Mouse (Mus musculus): Measurements from ENCODE around the gene Frem2.

The Frem2 gene

DNA sequence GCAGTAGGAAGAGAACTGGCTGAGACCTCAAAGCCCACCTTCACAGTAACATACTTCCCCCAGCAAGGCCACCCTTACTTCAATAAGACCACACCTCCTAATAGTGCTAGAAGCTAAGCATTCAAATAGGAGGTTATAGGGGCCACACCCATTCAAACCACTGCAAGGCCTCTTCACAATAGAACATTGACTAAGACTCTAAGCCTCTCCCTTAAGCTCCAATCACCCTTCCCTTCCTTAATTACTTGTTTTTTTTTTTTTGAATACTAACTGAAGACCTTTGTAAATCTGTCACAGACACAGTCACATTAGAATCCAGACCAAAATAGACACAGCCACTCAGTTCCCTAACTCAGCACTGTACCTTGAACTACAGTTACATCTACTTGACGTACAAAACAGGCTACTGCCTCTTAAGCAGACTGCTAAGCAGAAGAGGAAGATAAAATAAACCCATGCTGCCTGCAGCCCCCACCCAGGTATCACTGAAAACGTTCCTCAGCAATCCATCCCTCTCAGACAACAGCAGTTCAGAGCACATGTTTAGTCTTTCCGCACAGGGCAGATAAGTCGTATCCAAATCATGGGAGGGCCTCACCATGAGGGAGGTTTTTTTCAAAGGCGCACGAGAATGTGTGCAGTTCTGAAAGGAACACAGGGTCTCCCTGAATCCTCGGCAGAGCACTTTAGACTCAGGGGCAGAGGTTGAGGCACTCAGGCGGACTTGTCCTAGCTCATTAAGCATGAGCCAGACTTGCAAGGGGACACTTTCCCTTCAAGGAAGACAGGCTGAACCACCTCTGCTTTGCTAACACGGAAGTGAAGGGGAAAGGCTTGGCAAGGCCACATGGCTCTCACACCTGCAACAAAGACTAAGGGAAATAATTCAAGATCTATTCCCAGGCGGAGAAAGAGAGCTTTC is 101.9 kb downstream of the Frem2 start:
- no peak for DNase-seq

DNA sequence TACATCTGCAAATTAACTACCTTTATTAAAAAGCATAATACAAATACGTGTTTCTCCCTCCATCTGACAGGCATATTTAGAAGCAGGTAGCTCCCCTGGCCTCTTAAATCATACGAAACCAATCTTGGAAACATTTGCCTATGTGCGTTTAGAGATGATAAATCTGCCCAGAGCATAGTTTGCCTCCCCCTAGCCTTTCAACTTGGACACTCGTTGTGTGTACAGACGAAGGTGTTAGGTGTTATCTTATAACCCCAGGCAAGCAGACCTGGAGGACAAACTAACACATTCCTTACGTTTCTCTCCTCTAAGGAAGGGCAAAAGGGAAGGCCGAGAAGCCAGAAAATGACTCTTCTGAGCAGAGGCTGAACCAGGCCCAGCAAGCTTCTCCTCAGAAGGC is 104.5 kb downstream of the Frem2 start:
- no peak for DNase-seq

DNA sequence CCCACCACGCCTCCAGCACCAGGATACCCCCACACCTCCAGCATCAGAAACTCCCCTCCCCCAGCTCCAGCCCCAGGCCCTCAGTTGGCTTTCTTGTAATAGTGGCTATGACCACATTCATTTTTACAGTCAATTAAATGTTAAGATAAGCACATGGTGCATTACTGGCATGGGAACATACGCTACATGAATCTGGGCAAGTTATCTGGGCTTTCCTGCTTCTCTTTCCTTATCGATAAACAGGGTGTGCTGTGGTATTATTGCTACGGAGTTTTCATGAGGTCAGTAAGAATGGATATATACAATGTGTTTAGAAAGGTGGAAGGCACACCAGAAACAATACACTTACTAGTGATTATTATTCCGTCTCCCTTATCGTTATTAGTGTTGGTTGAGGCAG is 125.1 kb downstream of the Frem2 start:
- no peak for DNase-seq

DNA sequence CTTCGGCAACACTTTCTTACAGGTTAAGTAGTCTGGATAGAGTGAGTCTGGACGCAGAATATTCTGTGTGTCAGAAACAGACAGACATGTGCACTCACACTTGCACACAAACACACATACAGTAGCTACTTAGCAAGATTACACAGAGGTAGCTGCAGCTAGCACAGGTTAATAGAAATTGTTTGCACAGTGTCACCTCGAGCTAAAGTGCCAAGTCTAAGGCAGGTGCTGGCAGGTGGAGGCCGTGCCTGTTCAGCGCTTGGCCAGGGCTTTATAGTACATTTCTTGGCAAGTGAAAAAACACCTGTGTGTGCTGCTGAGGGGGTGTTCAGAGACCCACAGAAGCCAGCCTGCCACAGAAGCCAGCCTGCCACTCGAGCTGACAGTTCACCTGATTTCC is 126.8 kb downstream of the Frem2 start:
- DNase-seq = peak in 1 of 2 experiments; percentile 25

DNA sequence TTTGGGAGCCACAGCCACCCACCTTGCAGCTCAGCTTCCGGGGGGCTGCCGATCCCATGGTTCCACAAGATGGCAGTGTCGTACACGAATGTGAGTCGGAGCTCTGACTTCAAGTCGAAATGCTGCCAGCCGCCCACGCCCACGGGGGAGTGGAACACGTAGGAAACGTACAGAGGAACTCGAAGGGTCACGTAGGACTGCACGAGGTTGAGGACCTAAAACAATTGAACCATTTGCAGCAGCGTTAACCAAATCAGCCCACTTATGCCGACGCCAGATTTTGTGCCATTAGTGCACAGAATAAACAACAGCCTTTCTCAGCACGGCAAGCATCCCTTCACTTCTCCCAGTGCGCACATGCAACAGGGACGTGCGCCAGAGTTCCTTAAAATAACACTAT is 131.4 kb downstream of the Frem2 start:
- DNase-seq = peak; percentile 71 to 78

DNA sequence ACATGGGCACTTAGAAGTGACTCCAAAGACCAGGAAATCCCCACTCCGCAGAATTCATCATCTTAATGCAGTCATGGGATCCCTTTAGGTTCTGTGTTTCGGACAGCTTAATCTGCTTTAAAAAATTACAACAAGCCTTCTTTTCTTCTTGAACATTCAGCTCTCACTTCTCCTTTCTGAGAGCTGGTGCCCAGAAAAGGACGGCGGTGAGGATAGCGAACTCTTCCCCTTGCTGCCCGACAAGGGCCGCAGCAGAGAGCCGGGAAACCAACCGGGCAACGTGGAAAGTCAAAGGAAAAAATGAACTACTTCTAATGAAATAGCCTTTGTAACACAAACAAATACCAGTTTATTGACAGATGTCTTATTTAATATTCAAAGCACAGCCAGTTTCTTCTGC is 134.4 kb downstream of the Frem2 start:
- no peak for DNase-seq

DNA sequence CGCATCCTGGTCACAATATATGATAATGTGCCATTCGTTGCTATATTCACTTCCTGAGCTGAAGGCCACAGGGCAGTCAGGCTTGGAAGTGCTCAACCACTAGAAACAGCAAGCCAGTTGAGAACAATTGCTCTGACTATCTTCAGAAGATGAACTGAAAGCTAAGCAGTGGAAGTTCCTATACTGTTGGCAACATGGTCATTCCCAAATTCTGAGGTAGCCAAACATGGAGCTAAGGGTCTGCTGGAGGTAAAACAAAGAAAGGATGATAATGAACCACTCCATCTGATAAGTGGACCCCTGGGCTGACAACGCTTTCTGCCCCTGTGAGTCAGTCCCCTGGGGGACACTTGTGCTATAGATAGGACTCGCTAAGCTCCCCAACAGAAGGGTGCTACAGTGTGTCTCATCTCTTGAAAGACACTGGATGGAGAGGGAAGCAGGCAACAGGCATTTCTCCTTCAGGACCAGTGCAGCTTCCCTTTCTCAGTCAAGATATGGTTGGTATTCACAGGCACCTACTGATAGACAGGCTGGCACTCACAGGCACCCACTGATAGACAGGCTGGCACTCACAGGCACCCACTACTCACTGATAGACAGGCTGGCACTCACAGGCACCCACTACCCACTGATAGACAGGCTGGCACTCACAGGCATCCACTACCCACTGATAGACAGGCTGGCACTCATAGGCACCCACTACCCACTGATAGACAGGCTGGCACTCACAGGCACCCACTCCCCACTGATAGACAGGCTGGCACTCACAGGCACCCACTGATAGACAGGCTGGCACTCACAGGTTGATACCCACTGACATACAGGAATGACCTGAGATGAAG is 142.7 kb downstream of the Frem2 start:
- no peak for DNase-seq

DNA sequence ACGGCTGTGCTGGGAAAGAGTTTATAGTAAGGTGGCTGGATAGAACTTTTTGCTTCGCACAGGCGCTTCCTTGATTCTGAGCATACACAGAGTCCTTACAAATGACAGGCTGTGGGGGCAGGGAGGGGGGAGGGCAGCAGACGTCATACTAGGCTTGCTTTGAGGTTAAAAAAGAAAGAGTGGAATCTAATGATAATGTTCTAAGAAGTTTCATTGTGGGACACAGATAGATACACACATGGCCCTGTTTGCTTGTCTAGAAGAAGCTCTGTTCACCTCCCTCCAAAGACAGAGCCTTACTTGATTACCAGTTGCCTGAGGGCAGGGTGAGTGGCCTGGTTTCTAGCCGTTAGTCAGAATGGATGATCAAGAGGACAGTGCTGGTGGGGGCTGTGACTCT is 144.1 kb downstream of the Frem2 start:
- no peak for DNase-seq

DNA sequence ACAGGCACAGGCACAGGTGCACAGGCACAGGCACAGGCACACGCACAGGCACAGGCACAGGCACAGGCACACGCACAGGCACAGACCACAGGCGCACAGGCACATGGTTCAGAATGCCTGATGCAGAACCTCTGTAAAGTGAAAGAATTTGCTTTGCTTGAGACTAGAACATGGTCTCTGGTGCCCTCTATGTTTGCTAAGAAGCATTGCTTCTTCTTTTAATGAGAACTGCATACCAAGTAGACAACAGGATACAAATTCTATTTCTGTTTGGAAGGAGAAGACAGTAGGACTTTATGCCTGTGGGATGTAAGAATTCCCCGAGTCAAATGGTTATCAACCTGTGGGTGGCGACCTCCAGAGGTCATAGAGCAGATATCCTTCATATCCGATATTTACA is 154.7 kb downstream of the Frem2 start:
- DNase-seq = no peak

DNA sequence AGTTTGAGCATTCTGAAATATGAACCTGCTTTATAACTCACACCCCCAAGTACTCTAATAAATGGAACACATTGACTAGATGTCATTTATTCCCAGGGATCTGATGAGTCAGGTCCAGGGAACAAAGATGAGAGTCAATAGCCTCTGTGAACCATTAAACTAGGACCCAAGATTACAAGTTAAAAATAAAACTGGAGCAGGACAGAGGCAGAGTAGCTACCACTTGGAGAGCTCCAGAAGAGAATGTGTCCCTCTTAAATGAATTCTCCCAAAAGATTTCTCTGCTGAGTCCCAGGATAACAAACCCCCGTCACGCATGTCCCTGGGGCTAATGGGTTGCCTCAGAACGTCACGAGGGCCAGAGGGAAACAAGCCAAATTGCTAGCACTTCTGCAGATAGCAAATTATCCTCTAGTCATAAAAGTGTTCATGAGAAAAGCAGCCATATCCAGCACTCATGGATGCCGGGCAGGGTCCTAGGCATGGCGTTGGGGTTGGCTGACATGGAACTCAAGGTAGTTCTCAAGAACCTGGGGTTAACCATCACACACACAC is 158.7 kb downstream of the Frem2 start:
- no peak for DNase-seq

DNA sequence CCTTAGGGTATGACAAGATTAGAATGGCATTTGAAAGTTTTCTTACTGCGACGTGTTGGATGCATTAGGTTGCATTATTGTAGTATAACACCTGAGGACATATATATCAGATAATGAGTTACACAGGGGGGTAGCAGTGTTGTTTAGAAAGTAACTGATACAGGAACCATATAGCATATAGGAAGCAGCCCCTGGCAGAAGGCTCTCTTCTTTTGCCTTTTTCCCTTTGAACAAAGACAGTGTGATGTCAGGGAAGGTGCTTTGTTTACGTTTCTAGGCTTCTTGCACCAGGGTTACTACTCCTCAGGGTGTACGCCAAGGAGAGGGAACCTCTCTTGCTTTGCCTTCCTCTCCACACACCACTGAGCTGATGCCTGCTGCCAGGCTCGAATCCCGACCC is 168.8 kb downstream of the Frem2 start, which contains the start of gene Stoml3:
Stoml3 (plus strand) TSS at position 301 of the 400 bp plus-strand sequence.
- no peak for DNase-seq

DNA sequence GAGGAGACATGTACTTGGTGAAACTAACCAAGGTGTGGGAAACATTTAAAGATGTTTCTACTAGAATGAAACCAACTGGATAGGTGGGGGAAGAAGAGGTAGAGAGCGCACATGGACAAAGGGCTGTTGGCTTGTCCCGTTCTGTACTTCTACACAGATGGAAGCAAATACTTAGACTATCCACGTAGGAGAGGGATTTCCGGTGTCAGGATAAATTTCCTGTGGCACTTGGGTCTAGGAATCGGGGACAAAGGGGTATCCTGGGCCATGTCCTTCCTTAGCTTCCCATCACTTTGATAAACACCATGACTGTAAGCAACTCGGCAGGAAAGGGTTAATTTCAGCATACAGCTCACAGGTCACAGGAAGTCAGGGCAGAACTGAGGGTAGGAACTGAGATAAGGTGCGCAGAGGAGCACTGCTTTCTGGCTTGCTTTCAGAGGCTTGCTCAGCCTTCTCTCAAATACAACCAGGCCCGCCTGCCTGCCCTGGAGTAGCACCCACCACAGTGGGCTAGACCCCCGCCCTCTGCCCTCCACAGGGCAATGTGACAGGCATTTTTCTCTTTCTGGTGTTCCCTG is 170.1 kb downstream of the Frem2 start:
- DNase-seq = peak in 1 of 2 experiments; percentile 25

DNA sequence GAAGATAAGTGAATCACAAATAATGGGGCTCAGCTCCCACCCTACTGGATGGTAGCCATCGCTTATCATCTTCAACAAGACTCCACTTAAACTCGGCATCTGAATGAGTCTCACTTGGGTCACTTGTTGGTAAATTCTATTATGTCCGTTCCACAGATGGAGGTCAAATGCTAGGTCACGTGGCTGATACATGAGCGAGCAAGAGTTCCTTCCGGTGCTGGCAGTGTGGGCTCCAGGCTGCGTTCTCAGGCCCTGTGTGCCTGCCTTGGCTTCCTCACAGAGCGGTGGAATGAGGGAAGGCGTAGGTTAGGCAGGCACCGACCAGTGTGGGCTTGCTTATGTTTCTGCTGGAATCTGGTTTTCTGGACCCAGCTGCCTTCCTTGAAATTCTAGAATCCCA is 170.6 kb downstream of the Frem2 start:
- no peak for DNase-seq

DNA sequence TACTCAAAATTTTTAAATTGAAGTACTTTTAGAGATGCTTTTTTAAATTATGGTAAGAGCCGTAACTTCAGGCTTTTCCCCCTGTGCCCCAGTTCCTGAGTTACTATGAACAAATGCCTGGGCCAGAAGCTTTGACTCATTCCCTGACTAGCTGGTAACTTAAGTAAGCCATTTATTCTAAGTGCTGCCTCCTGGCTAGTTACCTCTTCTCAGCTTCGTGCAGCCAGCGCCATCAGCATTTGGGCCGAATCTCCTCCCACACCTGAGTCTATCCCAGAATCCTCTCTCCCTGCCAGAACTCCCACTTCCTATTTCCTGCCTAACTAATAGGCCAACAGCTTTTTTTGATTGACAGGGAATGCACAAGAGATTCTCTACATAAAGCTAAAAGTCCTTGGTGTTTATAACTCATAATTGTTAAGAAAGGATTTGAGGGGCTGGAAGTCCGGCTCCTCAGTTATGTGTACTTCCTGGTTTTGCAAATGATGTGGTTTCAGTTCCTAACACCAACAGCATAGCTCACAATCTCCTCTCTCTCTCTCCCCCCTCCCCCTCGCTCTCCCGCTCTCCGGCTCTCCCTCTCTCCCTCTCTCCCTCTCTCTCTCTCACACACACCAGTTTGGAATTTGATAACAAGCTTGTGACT is 173.6 kb downstream of the Frem2 start:
- DNase-seq = no peak

DNA sequence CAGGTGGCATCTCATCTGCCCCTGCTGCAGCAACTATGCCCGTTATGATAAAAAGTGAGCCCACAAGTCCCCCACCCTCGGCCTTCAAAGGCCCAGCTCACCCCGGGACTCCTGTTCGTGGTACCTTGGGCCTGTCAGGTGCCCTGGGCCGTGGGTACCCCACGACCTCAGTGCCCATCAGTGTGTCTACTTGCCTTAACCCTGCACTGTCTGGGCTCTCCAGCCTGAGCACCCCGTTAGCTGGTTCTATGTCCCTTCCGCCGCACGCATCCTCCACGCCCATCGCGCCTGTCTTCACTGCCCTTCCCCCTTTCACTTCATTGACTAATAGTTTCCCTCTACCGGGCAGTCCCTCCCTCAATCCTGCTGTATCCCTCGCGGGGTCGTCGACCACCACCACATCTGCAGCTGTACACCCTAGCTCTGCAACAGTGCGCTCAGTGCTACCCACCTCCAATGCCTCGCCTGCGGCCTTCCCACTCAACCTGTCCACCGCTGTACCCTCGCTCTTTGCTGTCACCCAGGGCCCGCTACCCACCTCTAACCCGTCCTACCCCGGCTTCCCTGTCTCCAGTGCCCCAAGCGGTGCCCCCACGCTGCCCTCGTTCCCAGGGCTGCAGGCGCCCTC is 178.6 kb downstream of the Frem2 start:
- DNase-seq = no peak

DNA sequence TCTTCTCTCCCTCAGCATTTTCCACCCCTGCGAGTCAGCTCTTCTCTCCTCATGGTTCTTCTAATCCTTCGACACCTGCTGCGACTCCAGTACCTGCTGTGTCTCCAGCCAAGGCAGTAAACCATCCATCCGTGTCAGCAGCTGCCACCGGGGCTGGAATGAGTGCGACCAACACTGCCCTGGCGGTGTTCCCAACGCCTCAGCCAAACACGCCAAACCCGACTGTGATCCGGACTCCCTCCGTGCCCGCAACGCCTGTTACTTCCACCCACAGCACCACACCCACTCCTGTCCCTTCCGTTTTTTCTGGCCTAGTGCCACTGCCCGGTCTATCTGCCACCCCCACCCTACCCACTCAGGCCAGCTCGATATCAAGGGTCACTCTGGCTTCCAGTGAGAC is 179.7 kb downstream of the Frem2 start:
- peak in 1 of 2 experiments; percentile 28 for DNase-seq

DNA sequence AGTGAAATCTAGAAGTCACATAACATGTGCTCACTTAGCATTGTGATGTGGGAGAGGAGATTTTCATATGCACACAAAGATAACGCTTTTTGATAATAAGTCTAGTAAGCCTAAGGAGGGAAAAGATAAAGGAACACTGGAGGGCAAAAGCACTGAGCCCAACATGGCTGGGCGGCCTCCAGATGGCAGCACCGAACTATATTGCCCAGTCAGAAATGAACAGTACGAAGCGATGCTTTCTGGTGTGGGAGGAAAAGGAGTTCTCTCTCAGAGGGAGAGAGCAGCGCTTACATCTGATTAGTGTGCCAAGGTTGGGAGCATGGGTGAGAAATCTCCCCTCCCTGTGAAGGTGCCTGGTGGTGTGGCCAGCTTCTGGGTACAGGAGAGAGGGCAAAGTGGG is 181.3 kb downstream of the Frem2 start:
- DNase-seq = peak; percentile 32 to 49

DNA sequence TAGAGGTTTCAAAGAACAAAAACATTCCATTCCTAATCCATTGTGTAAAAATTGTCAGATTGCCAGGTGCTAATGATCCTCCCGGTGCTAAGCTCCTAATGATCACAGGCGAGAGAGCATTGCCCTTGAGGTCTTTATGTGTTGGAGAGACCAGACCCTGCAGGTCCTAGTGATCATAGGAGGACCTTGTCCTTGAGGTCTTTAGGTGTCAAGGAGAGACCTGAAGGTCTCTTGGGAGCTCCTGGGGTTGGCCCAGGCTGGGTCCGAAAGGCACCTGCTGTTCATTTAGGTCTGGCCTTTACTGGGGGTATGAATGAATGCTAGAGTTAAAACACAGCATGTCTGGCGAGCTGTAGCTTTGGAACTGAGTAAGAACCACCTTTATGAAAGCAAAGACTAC is 183.0 kb downstream of the Frem2 start:
- DNase-seq = no peak

DNA sequence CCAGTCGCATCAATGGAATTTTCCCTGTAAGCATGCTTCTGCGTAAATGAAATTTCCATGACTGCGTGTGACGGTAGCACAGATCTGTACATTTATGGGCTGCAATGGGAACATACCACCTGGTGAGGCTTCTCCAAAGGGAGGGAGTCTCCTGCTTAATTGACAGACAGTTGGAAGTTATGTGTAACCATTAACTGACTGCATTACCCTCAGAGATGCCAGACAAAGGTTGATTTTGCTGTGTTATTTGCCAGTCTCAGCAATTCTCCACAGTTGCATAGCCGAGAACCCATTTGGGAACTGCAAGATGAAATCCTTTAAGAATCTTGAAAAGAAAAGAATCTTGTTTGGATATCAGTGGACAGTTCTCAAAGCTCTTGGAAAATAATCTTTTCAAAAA is 185.1 kb downstream of the Frem2 start:
- DNase-seq = no peak

DNA sequence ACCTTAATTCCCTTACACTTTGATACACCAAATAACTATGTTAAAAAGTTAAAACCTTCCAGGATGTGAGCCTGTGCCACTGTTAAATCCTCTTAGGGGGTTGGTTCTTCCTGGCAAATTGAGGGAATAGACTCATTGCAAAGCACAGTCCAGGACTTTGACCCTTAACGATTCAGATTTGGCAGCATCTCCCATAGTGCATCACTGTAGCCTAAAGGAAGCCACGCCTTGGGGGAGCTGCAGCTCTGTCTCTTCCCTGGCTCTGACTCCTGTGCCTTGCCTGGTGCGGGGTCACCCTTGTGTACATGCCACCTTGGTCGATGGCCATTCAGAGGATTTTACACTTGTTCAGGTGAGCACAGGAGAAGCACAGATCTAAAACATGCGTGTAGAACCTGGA is 187.5 kb downstream of the Frem2 start:
- no peak for DNase-seq

DNA sequence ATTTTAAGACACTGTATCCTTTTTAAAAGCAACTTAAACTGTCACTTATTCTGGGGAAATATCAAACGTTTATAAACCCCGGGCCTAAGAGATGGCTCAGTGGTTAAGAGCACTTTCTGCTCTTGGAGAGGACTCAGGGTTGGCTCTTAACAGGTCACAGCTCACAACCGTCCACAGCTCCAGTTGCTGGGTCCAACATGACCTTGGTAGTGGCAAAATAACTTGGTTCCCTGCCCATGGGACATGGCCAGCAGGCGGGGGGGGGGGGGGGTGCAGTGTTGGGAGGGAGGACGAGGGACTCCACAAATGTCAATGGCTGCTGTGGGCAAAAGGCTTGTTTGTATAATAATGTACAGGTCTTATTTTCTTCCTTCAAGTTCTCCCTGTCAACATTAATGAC is 189.8 kb downstream of the Frem2 start:
- no peak for DNase-seq

DNA sequence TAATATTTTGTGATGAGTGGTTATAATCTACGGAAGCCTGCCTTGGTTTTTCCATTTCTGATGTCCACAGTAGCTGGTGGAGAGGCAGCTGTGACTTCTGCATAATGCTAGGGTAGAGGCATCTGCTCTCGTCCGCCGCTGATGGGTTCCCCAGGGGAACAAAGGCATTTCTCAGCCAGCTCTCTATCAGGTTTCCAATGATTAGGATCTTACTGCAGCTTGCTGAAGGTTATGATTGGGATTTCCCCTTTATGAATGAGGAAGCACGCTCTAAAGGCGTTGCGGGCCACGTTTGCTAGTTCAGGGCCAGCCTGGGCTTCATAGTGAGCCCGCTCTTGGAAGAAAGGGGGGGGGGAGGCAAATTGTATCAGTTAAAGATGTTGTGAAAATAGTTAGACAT is 190.7 kb downstream of the Frem2 start:
- DNase-seq = no peak

All from lung, postnatal 4 days (tissue).